Mouse (Mus musculus) embryonic facial prominence, embryonic 13.5 days (tissue): Measurements from ENCODE around the gene Cyp2b9. TPM values are rescaled to one million over a fixed set of nuclear protein-coding genes. Genes with fewer than 3 reads are reported as not detected.
"Not testable (repeated sequence)": the region's sequence is repeated elsewhere in the genome, so short reads cannot be mapped to it uniquely, and the experiment has no call there.

Experiments used
- ATAC-seq: fragments of 200-750 bp; cut with Nextera tagmentation; 2 replicates; pipeline ENCODE4 v1.8.0; 2017; ENCODE audit warnings: low read depth; ENCODE audit not compliant: insufficient number of reproducible peaks, insufficient read depth, low FRiP score, low TSS enrichment
- H3K27ac ChIP-seq: fragments of 300-500 bp; sonication (generic); 2 replicates; pipeline ENCODE4 v1.5.1; 2015; ENCODE audit warnings: moderate library complexity, mild to moderate bottlenecking, inconsistent platforms
- H3K27me3 ChIP-seq: fragments of 300-500 bp; sonication (generic); 2 replicates; pipeline ENCODE4 v1.6.1; 2015; ENCODE audit warnings: mild to moderate bottlenecking, inconsistent platforms
- H3K36me3 ChIP-seq: fragments of 300-500 bp; sonication (generic); 2 replicates; pipeline ENCODE4 v1.6.1; 2015; ENCODE audit warnings: mild to moderate bottlenecking, inconsistent platforms
- H3K4me1 ChIP-seq: fragments of 300-500 bp; sonication (generic); 2 replicates; pipeline ENCODE4 v1.6.1; 2015; ENCODE audit warnings: inconsistent platforms
- H3K4me2 ChIP-seq: fragments of 300-500 bp; sonication (generic); 2 replicates; pipeline ENCODE4 v1.6.1; 2015; ENCODE audit warnings: moderate library complexity, mild to moderate bottlenecking, inconsistent platforms
- H3K4me3 ChIP-seq: fragments of 300-500 bp; sonication (generic); 2 replicates; pipeline ENCODE4 v1.5.1; 2015; ENCODE audit warnings: mild to moderate bottlenecking, inconsistent platforms
- H3K9ac ChIP-seq: fragments of 300-500 bp; sonication (generic); 2 replicates; pipeline ENCODE4 v1.6.1; 2015; ENCODE audit warnings: mild to moderate bottlenecking, inconsistent platforms
- H3K9me3 ChIP-seq: fragments of 300-500 bp; sonication (generic); 2 replicates; pipeline ENCODE4 v1.6.1; 2016; ENCODE audit warnings: inconsistent platforms
- WGBS: fragments of 180-500 bp; shearing (Covaris S2); methylation state at CpG from one replicate; pipeline ENCODE4 v1.1.7; 2015; ENCODE audit warnings: mixed read lengths; 5-methylcytosine and 5-hydroxymethylcytosine counted together
- polyA plus RNA-seq: library from polyadenylated mRNA; unstranded; fragments of >200 nt; fragmentation: Nextera tagmentation; extraction: Ambion mirVana; gene quantifications from 2 replicates; pipeline ENCODE4 v1.2.1, GENCODE M21; 2015

Gene Cyp2b9
- not detected in 2 replicates for polyA plus RNA-seq

DNA sequence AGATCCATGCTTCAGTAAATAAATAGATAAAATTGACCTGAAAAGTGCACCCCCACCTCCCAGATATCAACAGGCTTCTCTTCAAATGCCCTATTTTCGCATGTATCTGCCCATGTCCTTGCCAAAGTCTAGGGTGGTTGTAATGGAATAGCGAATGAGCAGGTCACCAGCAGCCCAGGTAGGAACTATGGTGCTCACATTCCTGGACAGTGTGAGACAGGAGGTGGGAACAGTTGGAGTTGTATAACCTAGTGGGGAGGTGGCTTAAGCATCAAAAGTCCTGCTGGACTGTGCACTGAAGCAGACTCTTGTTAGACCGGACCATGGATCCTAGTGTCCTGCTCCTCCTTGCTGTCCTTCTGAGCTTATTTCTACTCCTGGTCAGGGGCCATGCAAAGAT, at the start of gene Cyp2b9:
Cyp2b9 (plus strand) TSS at position 301 of the 400 bp plus-strand sequence.
- not testable (repeated sequence) for H3K27me3 ChIP-seq, H3K4me2 ChIP-seq, H3K27ac ChIP-seq, H3K36me3 ChIP-seq, ATAC-seq, H3K9me3 ChIP-seq, H3K4me1 ChIP-seq, H3K4me3 ChIP-seq, H3K9ac ChIP-seq
- WGBS = 78% methylated on average over 2 of the region's 3 CpGs

DNA sequence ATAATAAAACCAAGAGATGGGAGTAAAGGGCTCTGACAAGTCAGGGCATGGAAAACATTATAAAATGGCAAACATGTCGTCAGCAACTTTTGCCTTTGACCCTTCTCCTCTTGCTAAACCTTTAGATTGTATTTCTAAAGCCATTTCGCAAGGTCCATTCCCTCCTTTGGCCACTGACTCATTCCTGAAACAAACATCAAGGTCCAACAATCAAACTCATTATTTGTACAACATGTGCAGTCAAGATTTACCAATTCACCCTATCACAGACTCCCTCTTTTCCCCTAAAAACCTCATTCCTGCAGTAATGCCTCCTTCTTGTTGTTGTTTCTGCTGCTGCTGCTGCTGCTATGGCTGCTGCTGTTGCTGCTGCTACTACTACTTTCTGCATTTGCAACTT, 33.6 kb upstream of the Cyp2b9 start:
- not testable (repeated sequence) for H3K27ac ChIP-seq

DNA sequence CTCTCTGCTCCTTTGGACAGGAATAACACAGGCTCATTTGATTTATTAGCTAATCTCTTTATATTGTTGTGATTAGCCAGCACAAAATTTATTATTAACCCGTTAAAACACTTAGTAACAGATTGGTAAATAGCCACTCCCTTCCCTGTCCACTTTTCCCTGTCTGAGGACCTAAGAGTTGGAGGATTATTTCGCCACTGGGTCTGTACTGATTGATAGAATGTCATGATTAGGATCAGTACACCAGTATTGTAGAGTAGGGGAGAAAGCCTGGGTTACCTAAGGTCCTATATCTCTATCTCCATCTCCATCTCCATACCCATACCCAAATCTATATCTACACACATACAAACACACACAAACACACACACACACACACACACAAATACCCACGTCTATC, 29.6 kb upstream of the Cyp2b9 start:
- not testable (repeated sequence) for H3K4me3 ChIP-seq, H3K9ac ChIP-seq, H3K27me3 ChIP-seq, H3K4me2 ChIP-seq, H3K36me3 ChIP-seq, H3K4me1 ChIP-seq, H3K9me3 ChIP-seq, ATAC-seq, H3K27ac ChIP-seq
- 50% methylated on average over 1 of the region's 3 CpGs for WGBS

More for the DNA sequence above, 33.6 kb upstream of the Cyp2b9 start:
- H3K4me2 ChIP-seq, ATAC-seq, H3K27me3 ChIP-seq, H3K4me3 ChIP-seq, H3K4me1 ChIP-seq, H3K9ac ChIP-seq, H3K9me3 ChIP-seq, H3K36me3 ChIP-seq: not testable (repeated sequence)
- WGBS = no CpG with 5 or more reads among the region's 2 CpGs

GRCm38 (mm10) chr7:26168765-26169536, 4.3 kb upstream of the Cyp2b9 start:
- 74% methylated on average over 2 of the region's 3 CpGs for WGBS
- not testable (repeated sequence) for ATAC-seq, H3K9ac ChIP-seq, H3K27me3 ChIP-seq, H3K27ac ChIP-seq, H3K9me3 ChIP-seq, H3K4me1 ChIP-seq, H3K4me3 ChIP-seq, H3K36me3 ChIP-seq, H3K4me2 ChIP-seq

- Histone ChIP-seq H3K36me3 (no peaks in the 10 kb centered on the region), H3K27me3 (no peaks in the 10 kb centered on the region), H3K27ac (no peak overlapping the region), H3K4me2 (no peak overlapping the region), H3K9me3 (peaks cover 6% of the 10 kb centered on the region), H3K4me1 (no peaks in the 10 kb centered on the region), H3K4me3 (no peak overlapping the region), H3K9ac (no peak overlapping the region)
- WGBS = 31% methylated on average over 2 of the region's 2 CpGs
- ATAC-seq = no peak
Measured at GRCm38 (mm10) chr7:26201083-26201482, 27.9 kb downstream of the Cyp2b9 start.

DNA sequence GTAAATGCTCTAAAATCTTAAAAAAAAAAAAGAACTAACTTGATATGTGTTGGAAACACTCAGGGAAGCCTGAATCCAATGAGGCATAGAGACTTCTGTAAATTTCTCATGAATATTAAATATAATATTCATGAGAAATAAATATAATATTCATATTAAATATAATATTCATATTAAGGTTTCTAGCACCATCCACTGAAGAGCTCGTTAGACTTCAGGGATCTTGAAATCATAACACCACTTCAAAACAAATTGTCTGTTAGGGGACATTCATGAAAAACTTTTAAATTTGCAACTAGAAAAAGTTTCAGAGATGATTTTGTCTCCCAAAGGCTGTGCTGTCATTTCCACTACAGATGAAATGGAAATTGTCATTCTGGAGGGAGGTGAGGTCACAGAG, 86.8 kb downstream of the Cyp2b9 start, which contains the start of gene Vmn1r184:
Vmn1r184 (plus strand) TSS at position 301 of the 400 bp plus-strand sequence.
- ATAC-seq, H3K9me3 ChIP-seq, H3K4me3 ChIP-seq, H3K9ac ChIP-seq, H3K27ac ChIP-seq, H3K4me2 ChIP-seq, H3K27me3 ChIP-seq, H3K36me3 ChIP-seq, H3K4me1 ChIP-seq: not testable (repeated sequence)
- 77% methylated on average over 1 of the region's 1 CpGs for WGBS

Other genes with a start within 250 kb of the Cyp2b9 start
- not detected in 2 replicates for gene Cyp2b13, start 111.9 kb upstream of the Cyp2b9 start, polyA plus RNA-seq
- gene Vmn1r184, start 86.9 kb downstream of the Cyp2b9 start, polyA plus RNA-seq = not detected in 2 replicates
- gene Cyp2a4, start 133.8 kb downstream of the Cyp2b9 start, polyA plus RNA-seq = not detected in 2 replicates
- gene Nlrp9c, start 230.3 kb downstream of the Cyp2b9 start, polyA plus RNA-seq = not detected in 2 replicates